ENCODE assay signal across 8 mouse cellular contexts in the genomic region with DNA sequence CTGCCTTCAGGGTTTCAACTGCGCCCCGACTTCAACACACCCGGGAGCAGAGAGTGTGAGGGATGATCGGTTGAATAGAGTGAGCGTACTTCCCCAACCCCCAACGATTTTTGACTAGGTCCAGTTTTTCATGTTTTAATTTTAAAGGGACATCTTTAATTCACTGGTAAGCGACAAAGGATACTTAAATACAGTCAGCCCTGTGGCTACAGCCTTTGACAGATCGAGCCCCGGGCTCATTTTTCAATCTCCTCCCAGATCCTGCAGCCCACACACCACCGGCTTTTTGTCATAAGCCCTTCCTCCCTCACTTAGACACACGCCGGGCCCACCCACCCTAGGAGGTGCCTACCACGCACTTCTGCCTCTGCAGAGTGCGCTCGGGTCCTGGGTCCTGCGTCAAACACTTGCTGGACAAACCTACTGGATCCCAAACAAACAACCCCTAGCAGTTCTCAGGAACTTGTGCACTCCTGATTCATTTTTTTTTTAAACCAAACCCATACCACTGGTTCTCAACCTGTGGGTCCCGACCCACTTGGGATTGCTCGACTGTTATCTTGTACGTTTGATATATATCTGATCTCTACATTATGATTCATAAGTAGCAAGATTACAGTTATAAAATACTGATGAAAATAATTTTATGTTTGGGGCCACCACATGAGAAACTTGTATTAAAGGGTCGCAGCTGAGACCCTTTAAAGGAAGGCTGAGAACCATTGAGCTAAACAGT. TPM values are rescaled to one million over a fixed set of nuclear protein-coding genes. Genes with fewer than 3 reads are reported as not detected.
DNase-seq lines count a peak whose midpoint lies in the region; ATAC-seq lines count a peak whose summit lies in the region.

No protein-coding gene starts in this region.

- H3K27ac ChIP-seq in heart, embryonic 16.5 days (ENCODE audit: low read length): peak overlapping the region; percentile 30
- H3K27ac ChIP-seq in forebrain, embryonic 15.5 days (replicated peaks): no peak overlapping the region
- H3K27ac ChIP-seq in limb, embryonic 15.5 days: peak overlapping the region; percentile 13; the same call in 1 of the 2 replicates
- no peak overlapping the region for H3K27ac ChIP-seq in neural tube, embryonic 14.5 days (ENCODE audit: low read depth, low read length)

- no peaks in the 10 kb centered on the region for H3K9me3 ChIP-seq in heart, embryonic 16.5 days (replicated peaks; ENCODE audit: control insufficient read depth, low read length)
- H3K9me3 ChIP-seq in forebrain, embryonic 15.5 days: no peaks in the 10 kb centered on the region
- H3K9me3 ChIP-seq in limb, embryonic 15.5 days: no peaks in the 10 kb centered on the region
- H3K9me3 ChIP-seq in neural tube, embryonic 14.5 days (ENCODE audit: control insufficient read depth, low read length): no peaks in the 10 kb centered on the region

- H3K4me2 ChIP-seq in heart, embryonic 16.5 days (ENCODE audit: low read depth, low read length): peak overlapping the region; percentile 100
- H3K4me2 ChIP-seq in forebrain, embryonic 15.5 days (replicated peaks): peak overlapping the region; percentile 100
- peak overlapping the region; percentile 100 for H3K4me2 ChIP-seq in limb, embryonic 15.5 days
- peak overlapping the region; percentile 100 for H3K4me2 ChIP-seq in neural tube, embryonic 14.5 days (ENCODE audit: low read depth, low read length)

- no peak for DNase-seq in heart, adult 18-20 months
- DNase-seq in Muller cell, postnatal 12 days (ENCODE audit: inconsistent ontology term): peak; percentile 30
- no peak for DNase-seq in cerebellum, adult 8-10 months
- DNase-seq in urinary bladder, adult 2 months (ENCODE audit: low spot score): no peak

- peak overlapping the region; percentile 75 for H3K9ac ChIP-seq in heart, embryonic 16.5 days (ENCODE audit: low read length)
- H3K9ac ChIP-seq in forebrain, embryonic 15.5 days (replicated peaks): peak overlapping the region; percentile 82
- peak overlapping the region; percentile 49 for H3K9ac ChIP-seq in limb, embryonic 15.5 days
- peak overlapping the region; percentile 66 for H3K9ac ChIP-seq in neural tube, embryonic 14.5 days (replicated peaks; ENCODE audit: low read depth, low read length)

- ATAC-seq in heart, embryonic 16.5 days (replicated peaks; ENCODE audit: extremely low read depth, insufficient read depth, low FRiP score): peak; percentile 7; the same call in 1 of the 2 replicates
- ATAC-seq in forebrain, embryonic 15.5 days (replicated peaks): peak; percentile 52
- no peak for ATAC-seq in limb, embryonic 15.5 days (ENCODE audit: insufficient number of reproducible peaks, low FRiP score, low TSS enrichment, low read depth)
- peak; percentile 45 for ATAC-seq in neural tube, embryonic 14.5 days (ENCODE audit: low read depth)

- H3K4me1 ChIP-seq in heart, embryonic 16.5 days (ENCODE audit: control insufficient read depth, insufficient read depth, low read length): peaks cover 6% of the 10 kb centered on the region
- peaks cover 25% of the 10 kb centered on the region for H3K4me1 ChIP-seq in forebrain, embryonic 15.5 days
- H3K4me1 ChIP-seq in limb, embryonic 15.5 days: peaks cover 25% of the 10 kb centered on the region
- H3K4me1 ChIP-seq in neural tube, embryonic 14.5 days (ENCODE audit: control insufficient read depth, insufficient read depth, low read length): peaks cover 7% of the 10 kb centered on the region

- H3K27me3 ChIP-seq in heart, embryonic 16.5 days (ENCODE audit: control insufficient read depth, insufficient read depth, low read length): peaks cover 11% of the 10 kb centered on the region
- peaks cover 33% of the 10 kb centered on the region for H3K27me3 ChIP-seq in forebrain, embryonic 15.5 days
- H3K27me3 ChIP-seq in limb, embryonic 15.5 days: peaks cover 33% of the 10 kb centered on the region
- H3K27me3 ChIP-seq in neural tube, embryonic 14.5 days (ENCODE audit: control insufficient read depth, insufficient read depth, low read length): peaks cover 22% of the 10 kb centered on the region

- WGBS in heart, embryonic 16.5 days: 4% methylated on average over 20 of the region's 20 CpGs
- WGBS in forebrain, embryonic 15.5 days: 4% methylated on average over 20 of the region's 20 CpGs
- 1% methylated on average over 20 of the region's 20 CpGs for WGBS in limb, embryonic 15.5 days
- WGBS in neural tube, embryonic 14.5 days: 3% methylated on average over 20 of the region's 20 CpGs

- H3K36me3 ChIP-seq in heart, embryonic 16.5 days (ENCODE audit: control insufficient read depth, insufficient read depth): no peaks in the 10 kb centered on the region
- no peaks in the 10 kb centered on the region for H3K36me3 ChIP-seq in forebrain, embryonic 15.5 days
- H3K36me3 ChIP-seq in limb, embryonic 15.5 days: no peaks in the 10 kb centered on the region
- no peaks in the 10 kb centered on the region for H3K36me3 ChIP-seq in neural tube, embryonic 14.5 days (ENCODE audit: control insufficient read depth, insufficient read depth, low read length)

- H3K4me3 ChIP-seq in heart, embryonic 16.5 days (ENCODE audit: low read length): peak overlapping the region; percentile 80
- peak overlapping the region; percentile 89 for H3K4me3 ChIP-seq in forebrain, embryonic 15.5 days
- H3K4me3 ChIP-seq in limb, embryonic 15.5 days: peak overlapping the region; percentile 69
- peak overlapping the region; percentile 65 for H3K4me3 ChIP-seq in neural tube, embryonic 14.5 days (ENCODE audit: low read depth, low read length)

RNA-seq across cellular contexts. Expression of a gene that starts 0.7 kb away (rescaled TPM):
- polyA plus RNA-seq in heart, embryonic 16.5 days (2015; fragmentation: Nextera tagmentation; extraction: Ambion mirVana): 6.3 and 15.9 TPM in 2 replicates
- under 1 TPM; 0.07 to 0.21 TPM for total RNA-seq in heart, adult 18-20 months (2021)
- polyA plus RNA-seq in forebrain, embryonic 15.5 days (2015; fragmentation: Nextera tagmentation; extraction: Ambion mirVana): 3.0 and 3.2 TPM in 2 replicates
- 2.4 and 3.3 TPM in 2 replicates for polyA plus RNA-seq in limb, embryonic 15.5 days (2015; fragmentation: Nextera tagmentation; extraction: Ambion mirVana)
- polyA plus RNA-seq in neural tube, embryonic 14.5 days (2014; fragmentation: Nextera tagmentation; extraction: Ambion mirVana): 1.8 and 2.3 TPM in 2 replicates
- 0.27 and 0.30 TPM in 2 replicates for polyA plus RNA-seq in urinary bladder, adult 2 months (2012; rRNA removed)

Comparison
In these comparisons a context has a peak if more than half of its experiments do, and no peak if none do; other contexts are left out.
1. H3K27ac ChIP-seq: peak in heart, embryonic 16.5 days (single experiment) and limb, embryonic 15.5 days (single experiment); none in forebrain, embryonic 15.5 days (single experiment) and neural tube, embryonic 14.5 days (single experiment).
2. Peak in every context shown above with its lines, with median percentiles within 50 percentile points of each other: H3K4me2 ChIP-seq, H3K4me3 ChIP-seq and H3K9ac ChIP-seq.